Mouse (Mus musculus) MEL (cell line): ENCODE results near the gene Adamts14. TPM values are rescaled to one million over a fixed set of nuclear protein-coding genes. Genes with fewer than 3 reads are reported as not detected.
A peak's percentile ranks its signal among the peaks of the same experiment; 100 is the strongest.

ENCODE experiments used
- DNase-seq: peaks from one replicate; pipeline ENCODE4 v3.0.0; 2011; ENCODE audit warnings: low read depth, low spot score
- H3K27ac ChIP-seq: 2 replicates; pipeline ENCODE4 v1.5.1; 2012; ENCODE audit warnings: low read depth, mild to moderate bottlenecking, control low read depth, low read length, moderate library complexity; ENCODE audit not compliant: control insufficient read depth
- H3K27me3 ChIP-seq, 2 experiments: fragments of 150-350 bp in 1 of 2; sonication (generic) in 1 of 2; 2 replicates each; pipeline ENCODE4 v1.6.1; 2012; ENCODE audit warnings: low read length in 2 of 2, mild to moderate bottlenecking in 2 of 2, improper control_type of control experiment in 1 of 2, moderate library complexity in 1 of 2; ENCODE audit not compliant: insufficient read depth in 2 of 2, control insufficient read depth in 1 of 2
- H3K36me3 ChIP-seq, 2 experiments: 2 replicates each; pipeline ENCODE4 v1.6.1; 2012 to 2014; ENCODE audit warnings: low read length in 2 of 2, improper control_type of control experiment in 1 of 2, inconsistent platforms in 1 of 2, mild to moderate bottlenecking in 1 of 2; ENCODE audit not compliant: insufficient read depth in 2 of 2, control insufficient read depth in 1 of 2
- H3K4me1 ChIP-seq, 2 experiments: fragments of 150-350 bp in 1 of 2; sonication (generic) in 1 of 2; 2 replicates each; pipeline ENCODE4 v1.6.1; 2012; ENCODE audit warnings: low read length in 2 of 2, improper control_type of control experiment in 1 of 2, mild to moderate bottlenecking in 1 of 2; ENCODE audit not compliant: insufficient read depth in 2 of 2, control insufficient read depth in 1 of 2
- H3K4me3 ChIP-seq, 2 experiments: fragments of 150-350 bp in 1 of 2; sonication (generic) in 1 of 2; 2 replicates each; pipeline ENCODE4 v1.5.1; 2012; ENCODE audit warnings: low read depth in 2 of 2, low read length in 2 of 2, mild to moderate bottlenecking in 2 of 2, moderate library complexity in 2 of 2, control low read depth in 1 of 2, improper control_type of control experiment in 1 of 2; ENCODE audit not compliant: control insufficient read depth in 1 of 2, insufficient read depth in 1 of 2
- H3K79me2 ChIP-seq: 2 replicates; pipeline ENCODE4 v1.6.1; 2012; ENCODE audit warnings: mild to moderate bottlenecking, low read length, moderate library complexity; ENCODE audit not compliant: control insufficient read depth, poor library complexity, insufficient read depth
- H3K9ac ChIP-seq: 2 replicates; pipeline ENCODE4 v1.6.1; 2012; ENCODE audit warnings: low read depth, mild to moderate bottlenecking, control low read depth, low read length, moderate library complexity; ENCODE audit not compliant: control insufficient read depth, poor library complexity, severe bottlenecking
- H3K9me3 ChIP-seq: fragments of 150-350 bp; sonication (generic); replicated peaks from 2 replicates; pipeline ENCODE4 v1.6.1; 2012; ENCODE audit warnings: mild to moderate bottlenecking, low read length, improper control_type of control experiment, moderate library complexity; ENCODE audit not compliant: insufficient read depth
- ELF1 ChIP-seq: IDR thresholded peaks from 2 replicates; pipeline ENCODE4 v1.6.1; 2014; ENCODE audit warnings: low read depth, mild to moderate bottlenecking, inconsistent platforms, low read length, improper control_type of control experiment, moderate library complexity
- GATA1 ChIP-seq: IDR thresholded peaks from 2 replicates; pipeline ENCODE4 v1.6.1; 2011; ENCODE audit warnings: low read depth, low read length, improper control_type of control experiment
- KAT2A ChIP-seq: conservative IDR thresholded peaks from 2 replicates; pipeline ENCODE4 v1.6.1; 2012; ENCODE audit warnings: low read depth, low read length, improper control_type of control experiment, inconsistent platforms
- MAX ChIP-seq: IDR thresholded peaks from 2 replicates; pipeline ENCODE4 v1.6.1; 2011; ENCODE audit warnings: low read length, improper control_type of control experiment
- MAZ ChIP-seq: IDR thresholded peaks from 2 replicates; pipeline ENCODE4 v1.6.1; 2012; ENCODE audit warnings: low read depth, mild to moderate bottlenecking, inconsistent platforms, low read length, improper control_type of control experiment
- MYB ChIP-seq: IDR thresholded peaks from 2 replicates; pipeline ENCODE4 v1.6.1; 2011; ENCODE audit warnings: mild to moderate bottlenecking, low read depth, low read length, improper control_type of control experiment
- NRF1 ChIP-seq: IDR thresholded peaks from 2 replicates; pipeline ENCODE4 v1.6.1; 2014; ENCODE audit warnings: low read depth, mild to moderate bottlenecking, inconsistent platforms, low read length, improper control_type of control experiment, moderate library complexity; ENCODE audit not compliant: poor library complexity, insufficient read depth, severe bottlenecking
- SIN3A ChIP-seq: IDR thresholded peaks from 2 replicates; pipeline ENCODE4 v1.6.1; 2012; ENCODE audit warnings: low read length, improper control_type of control experiment, inconsistent platforms
- TAL1 ChIP-seq: IDR thresholded peaks from 2 replicates; pipeline ENCODE4 v1.6.1; 2012; ENCODE audit warnings: mild to moderate bottlenecking, inconsistent platforms, low read length, moderate library complexity, mixed read lengths
- UBTF ChIP-seq: IDR thresholded peaks from 2 replicates; pipeline ENCODE4 v1.6.1; 2012; ENCODE audit warnings: low read depth, mild to moderate bottlenecking, inconsistent platforms, low read length, improper control_type of control experiment, moderate library complexity, borderline replicate concordance; ENCODE audit not compliant: insufficient read depth
- USF2 ChIP-seq, 2 experiments: IDR thresholded peaks; 2 replicates each; pipeline ENCODE4 v1.6.1; 2011 to 2012; ENCODE audit warnings: improper control_type of control experiment in 2 of 2, low read length in 2 of 2, borderline replicate concordance in 1 of 2, inconsistent platforms in 1 of 2, low read depth in 1 of 2, mild to moderate bottlenecking in 1 of 2; ENCODE audit not compliant: insufficient read depth in 1 of 2
- ZKSCAN1 ChIP-seq: IDR thresholded peaks from 2 replicates; pipeline ENCODE4 v1.6.1; 2012; ENCODE audit warnings: low read depth, mild to moderate bottlenecking, inconsistent platforms, low read length, improper control_type of control experiment, moderate library complexity
- ZMIZ1 ChIP-seq: IDR thresholded peaks from 2 replicates; pipeline ENCODE4 v1.6.1; 2012; ENCODE audit warnings: low read depth, mild to moderate bottlenecking, inconsistent platforms, low read length, improper control_type of control experiment, moderate library complexity
- ZNF384 ChIP-seq: IDR thresholded peaks from 2 replicates; pipeline ENCODE4 v1.6.1; 2012; ENCODE audit warnings: low read depth, mild to moderate bottlenecking, inconsistent platforms, low read length, improper control_type of control experiment
- polyA plus RNA-seq, 2 experiments: library from polyadenylated mRNA; stranded (reverse) in 1 of 2; unstranded in 1 of 2; fragments of >175 nt in 1 of 2; fragments of >200 nt in 1 of 2; gene quantifications; 2 replicates each; pipeline versions ENCODE4 v1.2.1 to v1.2.4; 2012; ENCODE audit warnings: low replicate concordance in 2 of 2, low read depth in 1 of 2; ENCODE audit not compliant: insufficient read length in 2 of 2, insufficient read depth in 1 of 2, missing spikeins in 1 of 2
- total RNA-seq: library from RNA; depleted of rRNA; stranded (reverse); fragments of 300-350 nt; gene quantifications from 2 replicates; pipeline ENCODE4 v1.2.3, GENCODE M21; 2012

The Adamts14 gene
- total and polyA plus RNA-seq, 3 experiments, result not detected

DNA sequence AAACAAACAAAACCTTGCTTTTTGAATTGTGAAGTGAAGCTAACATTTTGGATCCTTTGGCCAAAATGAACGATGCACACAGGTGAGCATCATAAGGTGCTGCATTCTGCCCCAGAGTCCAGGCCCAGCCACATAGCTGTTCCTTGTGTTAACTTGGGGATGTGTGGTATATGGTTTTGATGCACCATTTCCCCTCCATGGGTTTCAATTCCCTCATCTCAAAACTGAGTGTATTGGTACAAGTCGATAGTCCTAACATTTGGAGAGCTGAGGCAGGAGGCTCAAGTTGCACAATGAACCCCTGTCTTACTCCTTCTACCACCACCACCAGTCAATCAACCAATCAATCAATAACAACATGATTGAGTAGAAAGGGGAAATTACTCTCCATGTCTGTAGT, 116.8 kb downstream of the Adamts14 start (continued):
- TF ChIP-seq ZKSCAN1 (no peak), UBTF (no peak), MAX (no peak), ELF1 (no peak)
- TF ChIP-seq, all 39 proteins: peak for 0

DNA sequence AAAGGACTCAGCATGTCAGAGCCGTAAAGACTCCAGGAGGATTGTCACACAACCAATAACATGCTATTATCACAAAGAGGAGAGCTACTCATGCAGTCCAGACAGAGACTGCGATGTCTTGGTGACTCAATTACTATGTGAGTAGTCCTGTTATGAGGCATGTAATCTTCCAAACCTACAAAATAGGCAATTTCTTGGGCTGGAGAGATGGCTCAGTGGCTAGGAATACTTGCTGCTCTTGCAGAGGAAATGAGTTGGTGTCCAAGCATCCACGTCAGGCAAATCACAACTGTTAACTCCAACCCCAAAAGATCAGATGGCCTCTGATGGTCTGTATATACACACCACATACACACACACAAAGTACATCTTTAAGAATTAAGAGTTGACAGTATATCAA, 117.6 kb downstream of the Adamts14 start:
- DNase-seq, result no peak
- H3K27ac ChIP-seq, result no peak overlapping the region
- H3K79me2 ChIP-seq, result no peaks in the 10 kb centered on the region
- H3K27me3 ChIP-seq, result no peaks in the 10 kb centered on the region; a peak in 1 of 4 replicates
- peaks cover 0 to 10% of the 10 kb centered on the region in 2 experiments; a peak in 2 of 4 replicates for H3K36me3 ChIP-seq
- no peaks in the 10 kb centered on the region for H3K9me3 ChIP-seq
- no peak for TF ChIP-seq UBTF
- no peak for TF ChIP-seq ELF1
- TF ChIP-seq TAL1, result no peak
- TF ChIP-seq ZMIZ1, result no peak
- TF ChIP-seq SIN3A, result no peak
- no peak for TF ChIP-seq MAZ
- TF ChIP-seq NRF1, result no peak
- no peak for TF ChIP-seq KAT2A
- H3K9ac ChIP-seq, result no peak overlapping the region
- peaks cover 0 to 15% of the 10 kb centered on the region in 2 experiments for H3K4me1 ChIP-seq
- H3K4me3 ChIP-seq, result no peak overlapping the region

DNA sequence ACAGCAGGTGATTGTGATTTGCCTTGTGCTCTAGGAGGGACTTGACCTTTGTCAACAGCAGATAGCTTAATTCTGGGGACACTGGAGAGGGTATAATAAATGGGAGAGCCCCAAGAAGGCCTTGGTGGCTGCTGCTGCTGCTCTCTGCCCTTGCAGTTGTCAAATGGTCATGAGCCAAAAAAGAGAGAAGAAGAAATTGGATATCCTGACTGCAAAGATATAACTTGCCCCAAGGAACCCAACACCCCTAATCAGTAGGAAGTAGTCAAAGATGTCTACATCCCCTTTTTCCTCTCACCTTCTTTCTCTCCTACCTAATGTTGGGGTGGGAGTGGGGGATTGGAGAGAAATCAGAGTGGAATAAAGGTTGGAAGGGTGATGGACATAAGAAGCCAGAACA, 121.1 kb downstream of the Adamts14 start:
- Histone ChIP-seq H3K27ac (no peak overlapping the region), H3K4me1 (peaks cover 2 to 33% of the 10 kb centered on the region in 2 experiments), H3K79me2 (no peaks in the 10 kb centered on the region; the same call in 1 of the 2 replicates), H3K9me3 (no peaks in the 10 kb centered on the region), H3K4me3 (no peak overlapping the region), H3K27me3 (no peaks in the 10 kb centered on the region), H3K9ac (no peak overlapping the region), H3K36me3 (peaks cover 0 to 19% of the 10 kb centered on the region in 2 experiments; a peak in 2 of 4 replicates)
- no peak for TF ChIP-seq MYB
- peak; percentile 5; the same call in 1 of the 2 replicates for TF ChIP-seq ZNF384
- no peak for TF ChIP-seq USF2 (IDR thresholded peaks at IDR 0.05; ENCODE audit: borderline replicate concordance in 1 of 2, insufficient read depth in 1 of 2, low read depth in 1 of 2, low read length in 2 of 2)
- 0 out of 2 replicates have a peak, but pooled peaks have one; percentile 12 for TF ChIP-seq GATA1
- DNase-seq, result peak; percentile 53
